Mouse (Mus musculus): ENCODE data around the gene Atrip. TPM values are rescaled to one million over a fixed set of nuclear protein-coding genes. Genes with fewer than 3 reads are reported as not detected.

The Atrip gene
- polyA plus RNA-seq, 2 experiments, result 25.1 to 30.5 TPM

DNA sequence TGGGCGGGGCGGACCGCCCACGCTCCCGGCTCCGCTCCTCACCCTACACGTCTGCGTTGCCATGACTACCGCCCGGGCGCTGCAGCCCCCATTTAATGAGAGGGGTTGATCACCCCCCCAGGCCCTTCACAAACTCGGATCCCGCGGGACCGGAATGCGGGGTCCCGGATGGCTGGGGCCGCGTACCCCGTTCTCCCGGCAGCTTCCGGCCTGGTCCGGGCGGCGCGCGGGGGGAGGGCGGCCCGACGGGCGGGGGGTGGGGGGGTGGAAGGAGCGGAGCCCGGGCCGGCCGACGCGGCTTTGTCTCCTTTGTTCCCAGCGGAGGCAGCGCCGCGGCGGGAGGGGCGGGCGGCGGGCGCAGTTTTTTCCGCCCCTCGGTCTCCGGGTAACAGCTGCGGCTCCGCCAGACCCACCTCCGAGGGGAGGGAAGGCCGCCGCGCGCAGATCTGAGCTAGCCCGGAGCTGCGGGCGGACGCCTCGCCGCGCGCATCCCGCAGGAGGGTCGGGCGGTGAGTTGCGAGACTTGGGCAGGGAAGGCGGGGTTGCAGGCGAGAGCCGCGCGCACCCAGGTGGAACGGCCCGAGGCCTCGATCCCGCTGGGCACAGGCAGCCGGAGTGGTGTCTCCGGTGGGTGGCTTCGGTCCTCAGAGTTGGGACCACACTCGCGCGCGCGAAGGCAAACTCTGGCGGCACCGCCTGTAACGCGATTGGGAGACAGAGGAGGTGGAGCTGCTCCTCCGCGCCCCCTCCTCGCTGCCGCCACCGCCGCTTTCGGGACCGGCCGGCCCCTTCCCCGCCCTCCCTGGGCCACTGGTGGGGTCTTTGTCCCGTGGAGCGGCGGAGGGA lies 21.4 kb upstream of the Atrip start, which contains the start of gene Plxnb1:
TSS of gene Plxnb1 (plus strand) at position 253 of the 846 bp plus-strand sequence.
- under 1% methylated on average over 45 of the region's 102 CpGs for WGBS
- Histone ChIP-seq H3K4me2 (replicated peaks; ENCODE audit: low read depth, low read length, severe bottlenecking) (peak within 1 kb of the TSS; percentile 90), H3K27ac (replicated peaks; ENCODE audit: low read depth, low read length) (peak within 1 kb of the TSS; percentile 100), H3K9me3 (ENCODE audit: control insufficient read depth, low read length) (no peaks in the 10 kb centered on the region), H3K4me3 (replicated peaks; ENCODE audit: low read length) (peak within 1 kb of the TSS; percentile 79), H3K27me3 (ENCODE audit: control insufficient read depth, insufficient read depth, low read length) (no peaks in the 10 kb centered on the region), H3K4me1 (ENCODE audit: control insufficient read depth, insufficient read depth, low read length) (peaks cover 49% of the 10 kb centered on the region), H3K9ac (ENCODE audit: low read depth, low read length, severe bottlenecking) (peak within 1 kb of the TSS; percentile 96), H3K36me3 (ENCODE audit: control insufficient read depth, insufficient read depth, low read length) (peaks cover 26% of the 10 kb centered on the region)
- peak; percentile 82 for DNase-seq (ENCODE audit: low spot score)
- peak; percentile 87; the same call in 1 of the 2 replicates for TF ChIP-seq POLR2A (IDR thresholded peaks at IDR 0.05; ENCODE audit: borderline replicate concordance, extremely low read depth, insufficient read depth, insufficient read length)
- peak; percentile 70 for ATAC-seq (ENCODE audit: low FRiP score, low read depth)

DNA sequence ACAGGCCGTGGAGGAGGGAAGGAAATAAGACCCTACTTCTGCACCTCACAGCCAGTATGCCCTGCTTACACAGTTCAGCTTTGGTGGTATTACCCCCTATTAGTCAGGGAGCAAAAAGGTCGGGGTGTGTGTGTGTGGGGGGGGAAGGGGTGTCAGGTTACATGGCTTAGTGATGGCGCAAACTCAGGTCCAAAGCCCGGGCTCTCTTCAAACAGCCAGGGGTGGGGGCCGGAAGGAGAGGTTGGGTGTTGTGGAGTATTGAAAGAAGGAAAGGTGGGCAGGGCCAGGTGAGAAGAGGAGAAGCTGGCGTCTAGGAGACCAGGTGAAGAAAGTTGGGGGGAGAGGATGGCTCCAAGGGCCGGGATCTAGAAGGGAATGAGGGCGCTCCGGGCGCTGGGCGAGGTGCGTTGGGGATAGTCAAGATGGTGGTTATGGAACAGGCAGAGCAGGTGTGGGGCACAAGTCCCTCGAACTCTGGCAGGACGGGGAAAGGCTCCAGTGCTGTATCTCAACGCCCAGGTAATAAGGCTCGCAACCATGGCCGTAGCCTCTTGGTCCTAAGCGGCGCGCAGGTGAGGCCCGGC lies 20.7 kb upstream of the Atrip start:
- DNase-seq (ENCODE audit: low spot score), result no peak
- no peaks in the 10 kb centered on the region for H3K9me3 ChIP-seq (ENCODE audit: control insufficient read depth, low read length)
- no peak for TF ChIP-seq POLR2A (IDR thresholded peaks at IDR 0.05; ENCODE audit: borderline replicate concordance, extremely low read depth, insufficient read depth, insufficient read length)
- H3K27ac ChIP-seq (replicated peaks; ENCODE audit: low read depth, low read length), result peak overlapping the region; percentile 100
- H3K4me3 ChIP-seq (replicated peaks; ENCODE audit: low read length), result peak overlapping the region; percentile 79
- peaks cover 19% of the 10 kb centered on the region for H3K36me3 ChIP-seq (ENCODE audit: control insufficient read depth, insufficient read depth, low read length)
- H3K9ac ChIP-seq (ENCODE audit: low read depth, low read length, severe bottlenecking), result peak overlapping the region; percentile 96
- no peaks in the 10 kb centered on the region for H3K27me3 ChIP-seq (ENCODE audit: control insufficient read depth, insufficient read depth, low read length)
- H3K4me1 ChIP-seq (ENCODE audit: control insufficient read depth, insufficient read depth, low read length), result peaks cover 44% of the 10 kb centered on the region
- H3K4me2 ChIP-seq (replicated peaks; ENCODE audit: low read depth, low read length, severe bottlenecking), result peak overlapping the region; percentile 90
- ATAC-seq (ENCODE audit: low FRiP score, low read depth), result no peak
- 2% methylated on average over 17 of the region's 21 CpGs for WGBS

DNA sequence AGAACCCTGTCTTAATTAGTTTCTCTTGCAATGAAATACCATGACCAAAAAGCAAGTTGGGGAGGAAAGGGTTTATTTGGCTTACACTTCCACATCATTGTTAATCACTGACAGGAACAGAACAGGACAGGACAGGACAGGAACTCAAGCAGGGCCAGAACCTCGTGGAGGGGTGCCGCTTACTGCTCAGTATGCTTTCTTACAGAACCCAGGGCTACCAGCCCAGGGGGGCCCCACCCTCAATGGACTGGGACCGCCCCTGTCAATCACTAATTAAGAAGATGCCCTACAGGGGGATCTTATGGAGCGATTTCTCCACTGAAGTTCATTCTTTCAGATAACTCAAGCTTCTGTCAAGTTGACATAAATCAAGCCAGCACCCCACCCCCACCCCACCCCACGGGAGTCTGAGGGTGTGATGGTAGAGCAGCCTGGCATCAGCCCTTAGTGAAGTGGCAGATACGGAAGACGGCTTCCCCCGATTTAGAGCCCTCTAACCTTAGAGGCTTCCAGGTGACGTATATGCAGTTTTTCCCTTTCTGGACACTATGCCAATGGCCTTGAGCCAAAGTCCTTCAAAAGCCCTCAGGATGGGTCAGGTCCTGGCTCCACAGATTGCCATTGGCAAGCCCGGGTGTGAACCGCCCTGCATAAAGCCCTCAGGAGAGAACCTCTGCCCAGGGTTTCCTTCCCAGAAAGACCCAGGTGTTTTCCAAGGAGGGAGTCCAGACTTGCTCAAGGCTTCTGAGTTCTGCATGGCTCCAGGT lies 20.0 kb upstream of the Atrip start:
- ATAC-seq (ENCODE audit: low FRiP score, low read depth), result no peak
- H3K4me3 ChIP-seq (replicated peaks; ENCODE audit: low read length), result peak overlapping the region; percentile 79

DNA sequence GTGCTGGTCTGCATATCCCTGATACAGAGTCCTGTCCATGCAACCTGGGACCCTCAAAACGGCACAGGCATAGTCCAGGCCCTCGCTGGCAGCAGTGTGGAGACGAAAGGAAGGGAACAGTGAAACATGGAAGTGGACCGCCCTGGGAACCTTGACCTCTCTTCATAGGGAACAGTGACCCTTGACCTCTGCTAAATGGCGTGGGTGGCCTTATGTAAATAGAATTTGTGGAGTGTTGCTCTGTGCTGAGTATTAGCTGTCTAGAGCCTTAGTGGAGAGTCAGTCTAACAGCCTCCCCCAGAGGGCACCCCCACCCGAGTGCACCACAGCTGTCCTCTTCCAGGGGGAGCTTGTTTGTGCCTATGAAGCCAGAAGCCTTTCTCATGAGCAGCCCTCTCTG lies 18.9 kb upstream of the Atrip start:
- H3K9me3 ChIP-seq (ENCODE audit: control insufficient read depth, low read length), result no peaks in the 10 kb centered on the region
- TF ChIP-seq POLR2A (IDR thresholded peaks at IDR 0.05; ENCODE audit: borderline replicate concordance, extremely low read depth, insufficient read depth, insufficient read length), result no peak
- WGBS, result 67% methylated on average over 6 of the region's 6 CpGs
- no peak overlapping the region for H3K9ac ChIP-seq (ENCODE audit: low read depth, low read length, severe bottlenecking)
- peaks cover 16% of the 10 kb centered on the region for H3K36me3 ChIP-seq (ENCODE audit: control insufficient read depth, insufficient read depth, low read length)
- peaks cover 26% of the 10 kb centered on the region for H3K4me1 ChIP-seq (ENCODE audit: control insufficient read depth, insufficient read depth, low read length)
- no peak for DNase-seq (ENCODE audit: low spot score)
- H3K27ac ChIP-seq (replicated peaks; ENCODE audit: low read depth, low read length), result no peak overlapping the region
- ATAC-seq (ENCODE audit: low FRiP score, low read depth), result no peak
- H3K27me3 ChIP-seq (ENCODE audit: control insufficient read depth, insufficient read depth, low read length), result no peaks in the 10 kb centered on the region
- H3K4me2 ChIP-seq (replicated peaks; ENCODE audit: low read depth, low read length, severe bottlenecking), result no peak overlapping the region
- H3K4me3 ChIP-seq (replicated peaks; ENCODE audit: low read length), result no peak overlapping the region

More for the DNA sequence above, 20.0 kb upstream of the Atrip start:
- no peaks in the 10 kb centered on the region for H3K27me3 ChIP-seq (ENCODE audit: control insufficient read depth, insufficient read depth, low read length)
- TF ChIP-seq POLR2A (IDR thresholded peaks at IDR 0.05; ENCODE audit: borderline replicate concordance, extremely low read depth, insufficient read depth, insufficient read length), result no peak
- 16% methylated on average over 11 of the region's 11 CpGs for WGBS
- H3K4me2 ChIP-seq (replicated peaks; ENCODE audit: low read depth, low read length, severe bottlenecking), result peak overlapping the region; percentile 90
- H3K36me3 ChIP-seq (ENCODE audit: control insufficient read depth, insufficient read depth, low read length), result peaks cover 15% of the 10 kb centered on the region
- H3K9me3 ChIP-seq (ENCODE audit: control insufficient read depth, low read length), result no peaks in the 10 kb centered on the region
- no peak overlapping the region for H3K9ac ChIP-seq (ENCODE audit: low read depth, low read length, severe bottlenecking)
- peaks cover 38% of the 10 kb centered on the region for H3K4me1 ChIP-seq (ENCODE audit: control insufficient read depth, insufficient read depth, low read length)
- peak overlapping the region; percentile 67 for H3K27ac ChIP-seq (replicated peaks; ENCODE audit: low read depth, low read length)
- DNase-seq (ENCODE audit: low spot score), result peak; percentile 19

DNA sequence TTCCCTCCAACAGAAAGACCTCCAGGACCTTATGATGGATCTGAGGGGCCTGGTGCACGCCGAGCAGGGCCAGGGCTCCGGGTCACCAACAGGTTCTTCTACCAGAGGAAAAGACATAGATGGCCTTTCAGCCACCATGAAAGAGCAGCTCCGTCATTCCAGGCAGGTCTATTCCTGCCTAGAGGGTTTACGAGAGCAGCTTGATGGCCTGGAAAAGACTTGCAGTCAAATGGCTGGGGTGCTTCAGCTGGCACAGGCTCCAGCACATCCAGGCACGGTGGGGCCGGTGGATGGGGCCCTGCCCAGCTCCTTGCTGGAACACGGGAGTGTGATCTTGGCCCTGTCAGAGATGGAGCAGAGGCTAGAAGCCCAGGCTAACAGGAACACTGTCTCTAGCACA lies 17.9 kb upstream of the Atrip start:
- Histone ChIP-seq H3K4me3 (replicated peaks; ENCODE audit: low read length) (no peak overlapping the region), H3K36me3 (ENCODE audit: control insufficient read depth, insufficient read depth, low read length) (peaks cover 16% of the 10 kb centered on the region), H3K9ac (ENCODE audit: low read depth, low read length, severe bottlenecking) (no peak overlapping the region), H3K4me2 (replicated peaks; ENCODE audit: low read depth, low read length, severe bottlenecking) (no peak overlapping the region), H3K9me3 (ENCODE audit: control insufficient read depth, low read length) (no peaks in the 10 kb centered on the region), H3K27me3 (ENCODE audit: control insufficient read depth, insufficient read depth, low read length) (no peaks in the 10 kb centered on the region), H3K4me1 (ENCODE audit: control insufficient read depth, insufficient read depth, low read length) (peaks cover 17% of the 10 kb centered on the region), H3K27ac (replicated peaks; ENCODE audit: low read depth, low read length) (no peak overlapping the region)
- no peak for TF ChIP-seq POLR2A (IDR thresholded peaks at IDR 0.05; ENCODE audit: borderline replicate concordance, extremely low read depth, insufficient read depth, insufficient read length)
- no peak for DNase-seq (ENCODE audit: low spot score)
- WGBS, result 74% methylated on average over 8 of the region's 8 CpGs
- ATAC-seq (ENCODE audit: low FRiP score, low read depth), result no peak
